Mouse (Mus musculus): ENCODE results near the gene Crtc1.

The Crtc1 gene

GRCm38 (mm10) chr8:70419879-70420643 is 19.3 kb downstream of the Crtc1 start:
- DNase-seq, result no peak

DNA sequence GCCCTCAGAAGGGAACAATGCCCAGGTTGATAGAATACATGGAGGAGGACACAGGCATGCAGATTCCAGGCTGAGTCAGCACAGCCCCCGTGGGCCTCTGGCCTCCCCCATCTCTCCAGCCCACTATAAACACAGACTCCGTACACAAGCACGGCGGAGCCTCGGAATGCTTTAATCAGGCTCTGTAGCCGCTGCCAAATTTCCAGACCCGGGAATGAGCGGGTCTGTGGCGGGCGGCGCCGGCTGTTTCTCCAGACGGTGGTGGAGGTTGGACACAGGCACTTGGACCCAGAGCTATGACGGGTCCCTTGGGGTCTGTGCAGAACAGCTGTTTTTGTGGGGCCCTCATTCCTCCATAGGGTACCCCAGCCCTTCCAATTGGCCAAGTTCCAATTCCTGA is 20.4 kb downstream of the Crtc1 start:
- peak; percentile 60 for DNase-seq

GRCm38 (mm10) chr8:70417914-70418313 is 21.5 kb downstream of the Crtc1 start:
- DNase-seq, result no peak

DNA sequence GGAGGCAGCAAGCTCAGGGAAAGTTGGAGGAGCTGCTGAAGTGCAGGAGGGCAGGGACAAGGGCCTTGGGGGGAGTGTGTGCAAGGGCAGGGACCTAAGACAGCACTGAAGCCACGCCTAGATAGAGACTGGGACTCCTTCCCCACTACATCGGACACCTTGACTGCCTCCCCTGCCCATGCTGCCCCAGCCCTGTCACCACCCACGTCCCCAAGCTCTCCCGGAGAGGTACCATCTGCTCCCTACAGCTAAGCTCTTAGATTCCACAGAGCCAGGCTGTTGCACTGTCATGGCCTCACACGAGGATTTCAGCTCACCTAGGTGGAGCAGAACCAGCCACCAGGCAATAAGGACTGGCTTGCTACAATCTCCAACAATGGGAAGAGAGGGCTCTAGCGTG is 22.4 kb downstream of the Crtc1 start:
- DNase-seq, result no peak

- DNase-seq, result peak; percentile 18
Observed at GRCm38 (mm10) chr8:70415540-70416451, 23.6 kb downstream of the Crtc1 start.

DNA sequence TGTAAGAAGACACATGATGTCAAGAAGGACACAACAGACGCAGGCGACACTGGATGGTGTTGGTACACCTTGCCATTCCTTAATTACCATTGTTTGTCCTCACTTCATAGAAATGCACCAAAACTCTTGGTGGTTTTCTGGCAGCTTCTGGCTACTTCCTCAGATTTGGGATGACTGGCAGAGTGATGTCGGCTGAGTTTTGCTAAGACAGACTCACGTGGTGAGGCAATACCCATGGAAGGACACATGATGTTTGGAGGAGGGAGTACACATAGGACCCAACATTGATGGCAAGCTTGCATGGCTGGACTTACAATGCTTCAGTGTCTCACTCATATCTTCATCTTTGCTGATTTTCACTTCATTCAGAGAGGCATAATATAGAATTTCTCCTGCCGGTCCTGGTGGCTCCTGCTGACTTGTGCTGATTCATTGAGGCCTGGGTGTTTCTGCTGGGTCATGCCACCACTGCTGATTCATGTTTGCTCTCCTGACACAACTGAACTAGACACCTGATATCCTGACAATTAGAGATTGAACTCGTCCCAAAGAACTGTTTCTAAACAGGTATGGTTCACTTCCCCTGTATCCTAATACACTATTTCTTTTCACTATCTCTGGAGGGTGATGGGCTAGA is 25.0 kb downstream of the Crtc1 start:
- DNase-seq, result no peak

GRCm38 (mm10) chr8:70410281-70410680 is 29.1 kb downstream of the Crtc1 start:
- no peak for DNase-seq

DNA sequence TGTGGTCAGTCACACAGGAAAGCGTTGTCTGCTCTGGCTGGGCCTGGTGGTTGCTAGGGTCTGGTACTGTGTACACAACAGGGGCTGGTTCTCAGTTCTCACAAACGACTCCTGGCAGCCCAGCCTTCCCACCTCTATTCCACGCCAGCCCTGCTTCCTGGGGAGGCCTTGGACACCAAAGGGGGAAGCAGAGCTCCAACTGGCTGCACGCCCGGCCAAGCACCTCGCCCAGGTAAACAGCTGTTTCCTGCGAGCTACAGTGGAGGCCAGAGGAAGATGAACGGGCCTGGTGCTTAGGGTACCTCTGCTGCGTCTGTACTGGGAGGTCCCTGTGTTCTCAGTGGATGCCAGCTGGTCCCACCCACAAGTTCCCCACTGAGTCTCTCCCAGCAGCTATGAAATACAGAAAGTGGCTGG is 29.9 kb downstream of the Crtc1 start:
- peak; percentile 20 for DNase-seq

GRCm38 (mm10) chr8:70409019-70409418 is 30.4 kb downstream of the Crtc1 start:
- DNase-seq, result no peak

DNA sequence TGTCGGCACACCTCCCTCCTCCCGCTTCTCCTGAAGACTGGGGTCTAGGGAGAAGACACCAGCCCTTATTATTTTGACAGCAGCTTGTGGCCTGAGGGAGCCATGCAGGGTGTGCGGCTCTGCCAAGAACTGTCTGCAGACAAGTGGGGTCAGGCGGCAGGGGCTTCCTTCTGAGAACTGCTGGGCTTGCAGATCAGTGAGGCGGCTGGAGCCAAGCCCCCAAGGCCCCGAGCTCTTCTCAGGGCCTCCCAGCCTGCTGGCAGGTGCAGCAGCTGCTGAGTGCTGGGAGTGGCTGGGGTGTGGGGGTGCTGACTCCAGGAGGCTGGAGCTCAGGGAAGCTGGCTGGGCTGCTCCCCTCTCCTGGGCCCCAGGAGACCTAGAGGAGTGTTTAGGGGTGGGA is 31.1 kb downstream of the Crtc1 start:
- DNase-seq, result no peak

DNA sequence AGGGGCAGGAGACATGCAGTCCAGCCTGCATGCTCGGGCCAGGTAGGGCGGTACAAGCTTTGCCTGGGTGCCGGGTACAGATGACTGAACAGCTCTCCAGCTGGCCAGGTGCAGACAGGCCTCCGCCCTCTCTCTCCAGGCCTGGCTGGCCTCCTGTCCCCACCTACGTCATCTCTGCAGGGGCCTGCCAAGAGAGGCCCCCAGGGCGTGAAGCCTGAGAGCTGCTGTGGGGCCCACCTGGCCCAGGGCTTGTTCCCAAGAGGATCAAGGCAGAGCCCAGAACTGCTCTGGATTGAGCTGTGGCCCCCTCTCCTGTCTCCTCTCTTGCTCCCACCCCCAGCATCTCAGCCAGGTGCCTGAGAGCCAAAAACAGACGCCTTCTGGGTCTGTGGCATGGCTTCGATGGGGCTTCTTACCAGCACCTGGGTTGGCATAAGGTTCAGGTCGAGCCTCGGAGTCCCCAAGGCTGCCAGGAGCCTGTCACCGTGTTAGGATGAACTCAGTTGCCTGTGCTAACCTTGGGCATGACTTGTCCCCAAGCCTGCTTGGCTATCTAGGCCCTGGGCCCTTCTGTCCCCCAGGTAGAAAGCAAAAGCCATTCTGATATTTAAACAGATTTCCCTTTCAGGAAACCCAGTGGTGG is 32.8 kb downstream of the Crtc1 start:
- DNase-seq, result peak; percentile 61

- DNase-seq, result peak; percentile 18
Observed at GRCm38 (mm10) chr8:70405189-70405588, 34.2 kb downstream of the Crtc1 start.

GRCm38 (mm10) chr8:70404212-70404611 is 35.2 kb downstream of the Crtc1 start:
- no peak for DNase-seq

DNA sequence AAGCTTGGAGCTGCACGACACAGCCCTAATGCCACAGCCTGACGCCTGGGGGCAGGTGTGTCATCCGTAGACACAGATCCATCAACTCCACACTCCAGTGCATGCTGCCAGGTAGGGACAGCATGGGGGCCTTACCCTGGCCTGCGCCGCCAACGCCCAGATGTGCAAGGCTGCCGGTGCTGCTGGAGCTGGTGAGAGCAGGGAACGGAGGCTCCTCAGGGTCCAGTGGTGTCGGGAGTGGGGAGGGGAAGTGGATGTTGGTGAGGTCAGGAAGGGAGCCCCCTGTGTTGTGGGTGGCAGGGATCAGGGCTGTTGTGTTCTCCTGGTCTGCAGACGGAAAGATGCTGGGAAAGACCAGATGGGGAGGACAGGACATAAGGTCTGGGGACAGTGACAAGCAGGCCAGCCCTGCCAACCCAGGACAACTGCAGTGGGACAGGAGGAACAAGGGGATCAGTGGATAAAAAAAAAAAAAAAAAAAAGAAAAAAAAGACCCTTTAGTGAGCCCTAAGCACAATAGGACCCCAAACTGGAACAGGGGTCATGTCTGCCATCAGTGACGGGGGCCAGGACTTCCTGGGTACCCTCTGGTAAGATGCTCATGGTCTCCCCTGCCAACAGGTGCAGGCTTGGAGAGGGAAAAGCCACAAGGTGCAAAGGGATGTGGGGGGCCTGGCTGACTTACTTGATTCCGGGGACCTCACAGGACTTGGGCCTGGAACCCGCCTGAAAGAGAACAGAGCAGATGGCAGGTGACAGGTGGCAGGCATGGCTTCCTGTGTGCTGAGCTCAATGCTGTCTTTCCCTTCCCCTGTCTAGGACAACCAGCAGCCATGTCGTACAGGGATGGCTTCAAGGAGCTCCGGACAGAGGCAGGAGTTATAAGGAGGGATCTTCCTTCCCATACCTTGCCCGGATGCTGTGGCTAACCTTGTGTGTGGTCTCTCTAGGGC is 41.5 kb downstream of the Crtc1 start:
- no peak for DNase-seq

DNA sequence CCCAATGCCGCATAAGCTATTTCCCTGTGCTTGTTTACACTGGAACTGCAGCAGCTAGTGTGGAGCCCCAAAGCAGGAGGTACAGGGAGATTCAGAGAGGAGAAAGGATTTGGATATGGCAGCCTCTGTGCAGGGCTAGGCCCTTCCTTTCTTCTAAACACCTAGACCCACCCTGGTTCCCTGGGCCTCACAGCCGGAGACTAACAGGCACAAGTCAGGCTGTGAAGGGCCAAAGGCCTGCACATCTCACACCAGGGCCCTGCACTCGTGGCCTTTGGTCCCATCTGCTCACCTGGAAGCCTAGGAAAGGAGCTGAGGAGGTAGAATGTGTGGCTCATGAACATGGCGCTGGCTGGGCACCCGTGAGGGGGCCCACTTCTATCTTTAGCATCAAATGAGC is 43.2 kb downstream of the Crtc1 start:
- DNase-seq, result no peak

DNA sequence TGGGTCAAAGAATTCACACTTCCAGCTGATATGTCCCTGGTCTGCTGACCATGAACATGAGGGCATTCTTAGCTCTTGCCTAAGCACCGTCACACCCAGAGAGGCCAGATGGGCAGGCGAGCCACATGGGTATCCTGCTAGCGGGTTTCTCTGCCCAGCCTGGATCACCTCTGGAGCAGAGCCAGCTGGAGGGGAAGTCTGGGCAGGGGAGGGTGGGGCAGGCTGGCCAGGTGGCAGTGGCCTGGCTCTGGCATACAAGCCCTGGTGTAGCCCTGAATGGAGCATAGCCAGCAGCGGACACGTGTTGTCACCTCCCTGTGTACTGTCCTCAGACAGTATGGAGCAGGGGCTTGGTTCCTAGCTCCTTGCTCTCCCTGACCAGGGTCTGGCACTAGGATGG is 43.7 kb downstream of the Crtc1 start:
- DNase-seq, result peak; percentile 37

DNA sequence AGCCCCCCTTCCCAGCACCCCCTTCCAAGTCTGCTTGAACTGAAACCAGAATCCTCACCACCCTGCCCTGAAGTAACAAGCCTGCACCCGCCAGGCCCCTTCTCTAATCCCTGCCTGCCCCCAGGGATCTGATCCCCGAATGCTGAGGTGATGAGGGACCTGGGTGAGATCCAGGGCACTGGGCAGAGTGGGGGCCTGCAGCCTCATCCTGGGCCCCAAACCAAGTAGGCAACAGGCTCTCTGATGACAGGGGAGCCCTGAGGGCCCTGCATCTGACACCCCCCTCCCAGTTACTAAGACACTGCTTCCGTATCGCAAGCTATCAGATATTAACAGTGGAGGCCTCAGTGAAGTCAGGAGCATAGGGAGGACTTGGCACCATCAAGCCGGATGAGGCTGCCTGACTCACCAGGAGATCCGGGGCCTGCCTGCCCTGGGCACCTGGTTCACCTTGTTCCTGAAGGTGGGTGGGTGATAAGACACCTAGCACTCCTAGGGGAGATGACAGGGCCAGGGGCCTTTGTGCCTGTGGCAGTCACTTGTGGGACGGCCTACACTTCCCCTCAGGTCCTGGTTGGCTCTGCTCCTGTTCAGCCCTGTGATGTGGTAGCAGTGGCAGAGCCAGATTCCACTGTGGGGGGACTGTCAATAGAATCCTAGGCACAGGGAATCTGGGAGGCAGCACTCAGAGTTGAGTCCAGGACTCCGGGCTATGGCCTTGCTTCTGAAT is 44.9 kb downstream of the Crtc1 start:
- DNase-seq, result no peak

GRCm38 (mm10) chr8:70393087-70393486 is 46.3 kb downstream of the Crtc1 start:
- no peak for DNase-seq

- DNase-seq, result no peak
Observed at GRCm38 (mm10) chr8:70389678-70390077, 49.7 kb downstream of the Crtc1 start.

- peak; percentile 75 for DNase-seq
Observed at GRCm38 (mm10) chr8:70383287-70383686, 56.1 kb downstream of the Crtc1 start.

- DNase-seq, result no peak
Observed at GRCm38 (mm10) chr8:70380069-70380468, 59.3 kb downstream of the Crtc1 start.

Data from kidney, postnatal 14 days (tissue).